Mouse (Mus musculus): ENCODE results near the gene Pygo2.

GRCm38 (mm10) chr3:89434532-89434931 is 4.5 kb downstream of the Pygo2 start:
- TF ChIP-seq CTCF (IDR thresholded peaks at IDR 0.05; ENCODE audit: extremely low read depth, insufficient read depth, insufficient read length, insufficient replicate concordance): no peak
- no peak for TF ChIP-seq POLR2A (IDR thresholded peaks at IDR 0.05; ENCODE audit: low read depth, low read length)
